Mouse (Mus musculus) kidney, adult 9 months (tissue): ENCODE measurements at regions not wholly inside any gene's neighbourhood (a gene's known extent, or its start where the extent isn't known, plus 50 kb on each side); places are given as distances from the start of the nearest gene placed in this dataset.
A peak's percentile ranks its signal among the peaks of the same experiment; 100 is the strongest.

ENCODE experiments used
- DNase-seq: peaks from one replicate; pipeline ENCODE4 v3.0.0; 2022

DNA sequence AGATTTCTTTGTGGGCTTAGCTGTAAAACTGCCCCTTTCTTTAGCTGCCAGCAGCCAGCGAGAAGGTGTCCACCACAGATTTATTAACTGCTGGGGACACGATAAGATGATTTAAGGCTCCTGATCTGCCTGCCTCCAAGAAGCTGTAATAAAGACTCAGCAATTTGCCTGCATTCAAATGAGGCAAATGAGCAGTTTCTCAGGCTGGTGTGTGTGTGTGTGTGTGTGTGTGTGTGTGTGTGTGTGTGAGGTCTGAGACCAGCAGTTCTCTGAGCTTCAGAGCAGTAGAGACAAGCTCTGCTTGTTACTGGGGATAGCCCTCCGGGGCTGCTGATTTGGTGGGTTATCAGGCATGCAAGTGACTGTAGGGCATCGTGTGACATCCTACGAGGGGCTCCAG lies 139.2 kb upstream of the Lrfn2 start:
- DNase-seq = no peak

DNA sequence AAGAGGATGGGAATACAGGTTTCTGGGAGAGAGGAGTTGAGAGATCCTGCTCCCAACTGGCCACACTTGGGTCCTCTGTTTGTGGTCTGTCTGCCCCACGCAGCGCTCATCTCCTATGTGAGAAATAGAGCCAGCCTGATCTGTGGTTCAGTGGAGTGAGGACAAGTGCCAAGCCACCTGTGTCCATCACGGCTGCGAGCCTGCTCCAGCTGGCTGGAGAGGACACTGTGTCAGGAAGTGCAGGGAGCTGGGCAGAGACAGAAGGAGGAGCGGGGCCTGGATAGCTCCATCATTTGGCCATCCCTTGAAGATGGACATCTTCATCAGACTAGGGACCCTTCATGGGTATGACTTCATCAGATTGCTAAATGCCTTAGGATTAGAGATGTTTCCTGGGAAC lies 136.4 kb upstream of the Lrfn2 start:
- DNase-seq = no peak

DNA sequence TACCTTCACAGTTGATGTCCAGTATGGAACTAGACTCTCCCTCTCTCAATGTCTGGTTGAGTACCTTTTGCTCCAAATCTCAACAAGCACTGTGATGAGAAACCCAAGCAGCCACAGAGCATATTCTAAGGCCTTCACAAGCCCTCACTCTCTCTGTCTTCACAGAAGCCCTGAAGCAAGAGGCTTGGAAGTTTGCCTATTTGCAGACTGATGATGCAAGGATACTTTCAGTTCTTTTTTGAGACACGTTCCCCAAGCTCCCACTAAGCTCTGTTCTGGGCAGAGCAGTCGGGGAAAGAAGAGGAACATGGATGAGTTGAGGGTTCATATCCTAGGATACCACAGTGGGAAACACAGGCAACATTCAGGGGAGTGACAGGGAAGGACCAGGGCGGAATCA lies 134.0 kb upstream of the Lrfn2 start:
- no peak for DNase-seq

DNA sequence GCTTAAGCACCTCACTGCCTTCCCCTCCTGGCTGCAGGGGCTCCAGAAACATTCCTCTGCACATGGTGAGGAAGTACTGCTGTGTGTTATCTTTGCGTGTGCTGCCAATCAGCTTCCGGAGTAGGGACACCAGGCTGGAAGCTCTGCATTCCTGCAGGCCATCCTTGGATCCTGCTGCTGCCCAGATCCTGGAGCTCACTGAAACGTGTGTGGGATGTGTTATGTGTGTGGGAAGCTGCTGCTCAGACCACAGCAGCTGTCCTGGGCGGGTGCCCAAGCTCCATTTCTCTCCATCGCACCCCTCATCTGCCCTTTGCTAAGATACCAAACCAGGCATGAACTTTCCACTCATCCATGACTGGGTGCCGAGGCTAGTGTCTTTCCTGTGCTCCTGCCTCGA lies 129.5 kb upstream of the Lrfn2 start:
- no peak for DNase-seq

DNA sequence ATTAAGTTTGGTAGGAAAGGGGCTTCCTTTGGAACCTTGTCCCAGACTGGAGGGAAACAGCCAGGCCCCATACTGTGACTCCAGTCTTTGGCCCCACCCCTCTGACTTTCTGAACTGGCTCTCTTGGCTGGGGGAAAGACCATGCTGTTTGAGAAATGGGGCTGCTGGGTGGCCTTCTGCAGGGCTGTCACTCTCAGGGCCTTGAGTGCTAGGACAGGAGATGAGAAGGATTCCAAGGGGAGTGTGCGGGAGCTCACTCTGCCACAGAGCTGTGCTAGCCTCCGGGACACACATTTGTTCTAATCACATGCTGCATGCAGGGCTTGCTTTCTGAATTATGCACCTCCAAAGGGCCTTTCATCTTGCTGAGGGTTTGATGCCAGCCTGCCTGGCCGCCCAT lies 124.3 kb upstream of the Lrfn2 start:
- DNase-seq = no peak

DNA sequence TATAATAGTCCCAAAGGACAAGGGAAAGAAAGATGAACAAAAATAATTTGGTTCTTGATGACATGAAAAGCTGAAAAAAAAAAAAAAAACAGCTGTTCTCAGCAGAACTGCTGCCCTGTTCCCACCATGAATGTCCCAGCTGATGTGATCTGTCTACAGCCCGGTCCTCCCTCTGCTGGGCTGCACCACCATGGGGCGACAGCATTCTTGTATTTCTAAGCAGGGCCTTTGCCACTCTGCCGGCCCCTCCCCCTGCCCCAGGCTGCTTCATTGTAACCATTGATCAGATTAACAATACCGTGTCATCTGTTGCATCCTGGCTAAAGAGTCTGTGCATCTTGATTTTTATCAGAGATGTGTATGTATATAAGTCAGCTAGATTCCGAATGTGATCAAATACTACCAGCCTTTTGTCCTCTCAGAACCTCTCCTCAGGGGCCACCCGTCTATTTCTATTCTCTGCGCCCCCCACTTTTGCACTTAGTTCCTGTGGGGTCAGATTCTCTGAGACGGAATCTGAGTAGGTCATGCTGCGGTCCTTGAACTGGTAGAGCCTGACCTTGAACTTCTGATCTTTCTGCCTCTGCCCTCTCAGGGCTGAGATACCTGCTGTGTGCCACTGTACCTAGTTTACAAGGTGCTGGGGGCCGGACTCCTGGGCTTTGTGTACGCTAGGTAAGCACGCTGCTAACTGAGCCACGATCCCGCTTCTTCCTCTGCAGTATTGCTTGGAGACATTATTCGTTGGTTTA lies 117.2 kb upstream of the Lrfn2 start:
- no peak for DNase-seq

DNA sequence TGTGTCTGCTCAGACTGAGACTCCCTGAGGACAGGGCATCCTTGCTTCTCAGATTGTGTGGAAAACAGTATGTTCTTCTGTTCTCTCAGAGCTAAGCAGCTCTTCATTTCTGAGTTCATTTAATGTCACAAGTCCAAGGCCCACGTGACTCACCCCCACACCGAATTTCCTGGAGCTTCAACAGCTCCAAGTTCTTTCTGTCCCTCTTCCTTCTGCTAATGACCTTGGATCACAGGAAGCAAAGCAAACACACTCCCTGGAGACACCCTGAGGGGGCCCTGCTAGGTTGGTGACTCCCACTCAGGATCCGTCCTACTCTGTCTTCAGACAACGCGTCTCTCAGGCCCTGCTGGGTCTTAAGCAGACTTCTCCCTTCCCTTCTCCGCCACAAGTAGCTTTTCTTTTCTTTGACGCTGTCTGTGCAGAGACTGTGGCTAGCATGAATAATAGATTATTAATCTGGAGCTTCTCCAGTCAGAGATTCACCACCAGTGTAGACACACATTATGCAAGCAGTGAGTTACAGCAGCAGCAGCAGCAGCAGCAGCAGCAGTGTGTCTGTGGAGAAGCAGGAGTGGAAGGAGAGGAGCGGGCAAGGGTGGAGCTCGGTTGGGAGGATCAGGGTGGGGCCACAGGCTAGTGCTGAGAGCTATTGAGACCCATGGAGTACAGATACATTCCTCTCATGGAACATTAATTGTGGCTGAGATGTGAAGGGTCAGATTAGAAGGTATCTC lies 115.4 kb upstream of the Lrfn2 start:
- DNase-seq = peak; percentile 20

DNA sequence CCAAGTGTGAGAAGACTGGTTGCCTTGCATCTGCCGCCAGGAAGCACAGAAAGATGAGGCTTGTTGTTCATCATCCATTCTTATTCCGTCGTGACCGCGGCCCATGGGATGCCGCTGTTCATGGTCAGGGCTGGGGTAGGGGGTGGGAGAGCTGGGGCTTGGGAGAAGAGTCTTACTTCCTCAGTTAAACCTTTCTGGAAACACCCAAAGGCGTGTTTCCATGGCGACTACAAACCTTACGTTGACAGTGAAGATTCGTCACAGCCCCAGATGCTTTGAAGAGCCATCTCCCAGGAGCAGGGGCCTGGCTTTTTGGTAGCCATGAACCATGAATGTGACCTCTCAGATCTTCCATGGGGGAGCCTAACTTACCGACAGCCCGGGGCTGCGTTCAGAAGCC lies 114.6 kb upstream of the Lrfn2 start:
- no peak for DNase-seq

DNA sequence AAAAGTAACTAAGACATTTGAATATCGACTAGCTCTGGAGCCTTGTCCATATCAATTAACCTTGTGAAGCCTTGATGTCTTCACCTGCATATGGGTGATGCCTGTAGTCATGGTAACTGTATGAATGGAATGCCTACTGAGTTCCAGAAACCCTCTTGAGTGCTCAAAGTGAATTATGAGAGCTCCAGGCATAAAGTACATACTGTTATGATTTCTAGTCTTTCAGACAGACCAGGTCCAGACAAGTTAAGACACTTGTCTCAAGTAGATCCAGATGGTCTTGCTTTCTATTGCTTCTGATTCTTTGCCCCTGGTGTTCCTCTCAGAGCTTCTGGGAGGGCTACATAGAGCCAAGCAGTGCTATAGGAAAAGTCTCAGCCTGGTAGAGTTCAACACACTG lies 112.5 kb upstream of the Lrfn2 start:
- DNase-seq = no peak

DNA sequence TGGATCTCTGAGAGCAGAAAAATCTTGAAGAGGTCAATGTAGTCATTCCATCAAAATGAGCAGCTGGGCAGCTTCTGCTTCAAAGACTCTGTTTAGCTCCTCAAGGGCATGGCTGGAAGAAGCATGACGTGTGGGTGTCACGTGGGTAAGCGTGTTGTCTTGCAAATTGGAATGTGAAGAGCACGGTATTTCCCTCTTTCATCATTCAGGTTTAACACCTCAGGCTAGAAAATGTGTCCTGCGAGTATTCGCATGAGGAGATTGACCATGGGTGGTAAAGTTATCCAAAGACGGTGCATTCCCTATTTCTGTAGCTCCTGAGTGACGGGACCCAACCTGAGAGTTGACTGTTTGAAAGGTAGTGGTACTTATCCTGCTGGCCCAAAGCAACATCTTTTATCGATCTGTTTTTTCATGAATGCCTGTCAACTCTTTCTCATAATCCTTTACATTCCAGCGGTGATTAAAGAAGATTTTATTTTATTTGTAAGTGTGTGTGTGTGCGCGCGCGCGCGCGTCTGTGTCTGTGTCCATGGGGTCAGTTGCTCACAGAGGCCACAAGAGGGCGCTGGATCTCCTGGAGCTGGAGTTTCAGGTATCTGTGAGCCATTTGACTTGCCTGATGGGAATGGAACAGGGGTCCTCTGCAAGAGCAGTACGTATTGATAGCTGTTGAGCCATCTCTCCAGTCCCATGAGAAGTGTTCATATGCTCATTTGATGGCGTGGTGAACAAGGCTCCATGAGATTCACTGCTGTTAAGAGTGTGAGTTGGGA lies 109.9 kb upstream of the Lrfn2 start:
- DNase-seq = no peak

DNA sequence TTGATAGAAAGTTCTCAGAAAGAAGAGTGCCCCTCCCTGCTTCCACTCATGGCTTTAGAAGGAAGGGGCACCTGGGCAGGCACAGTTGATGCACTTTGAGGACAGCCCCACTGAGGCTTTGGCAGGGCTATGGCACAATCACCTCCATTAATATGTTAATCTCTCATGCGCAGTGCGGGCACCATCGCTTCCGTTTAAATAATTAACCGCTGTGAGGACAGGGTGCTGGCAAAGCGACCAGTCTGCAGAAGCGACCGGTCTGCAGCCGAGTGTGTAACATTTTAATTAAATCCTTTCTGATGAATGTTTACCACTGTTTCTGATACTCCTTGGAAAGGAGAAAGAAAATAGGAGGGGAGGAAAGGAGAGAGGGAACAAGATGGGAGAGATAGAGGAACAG lies 108.3 kb upstream of the Lrfn2 start:
- peak; percentile 2 for DNase-seq

DNA sequence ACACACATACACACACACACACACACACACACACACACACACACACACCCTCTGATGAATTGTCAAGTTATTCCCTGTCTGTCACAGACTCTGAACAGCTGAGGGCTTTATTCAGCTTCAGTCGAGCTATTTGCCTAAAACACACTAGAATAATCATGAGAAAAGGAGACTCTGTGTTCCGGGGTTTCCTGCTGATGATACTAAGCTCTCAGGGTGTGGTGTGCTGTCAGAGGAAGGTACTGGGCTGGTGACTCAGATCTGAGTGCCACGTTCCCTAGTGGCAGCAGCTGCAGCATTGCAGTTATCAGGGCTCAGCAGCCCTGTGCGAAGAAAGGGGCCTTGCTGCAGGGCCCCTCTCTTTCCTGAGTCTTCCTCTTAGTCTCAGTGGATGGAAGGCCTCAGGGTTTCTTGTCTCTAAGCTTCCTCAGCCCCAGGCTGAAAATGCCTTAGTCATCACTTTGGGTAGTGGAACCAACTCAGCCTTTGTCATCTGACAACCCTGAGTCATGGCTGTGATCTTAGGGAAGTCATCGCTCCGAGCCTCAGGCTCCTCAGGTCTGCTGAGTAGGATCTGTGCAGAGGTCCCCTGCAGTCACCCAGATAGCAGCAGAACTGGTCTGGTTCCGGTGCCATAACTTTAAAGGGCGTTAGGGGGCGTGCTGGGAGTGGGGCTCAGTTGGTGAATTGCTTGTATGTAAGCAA lies 106.8 kb upstream of the Lrfn2 start:
- no peak for DNase-seq

DNA sequence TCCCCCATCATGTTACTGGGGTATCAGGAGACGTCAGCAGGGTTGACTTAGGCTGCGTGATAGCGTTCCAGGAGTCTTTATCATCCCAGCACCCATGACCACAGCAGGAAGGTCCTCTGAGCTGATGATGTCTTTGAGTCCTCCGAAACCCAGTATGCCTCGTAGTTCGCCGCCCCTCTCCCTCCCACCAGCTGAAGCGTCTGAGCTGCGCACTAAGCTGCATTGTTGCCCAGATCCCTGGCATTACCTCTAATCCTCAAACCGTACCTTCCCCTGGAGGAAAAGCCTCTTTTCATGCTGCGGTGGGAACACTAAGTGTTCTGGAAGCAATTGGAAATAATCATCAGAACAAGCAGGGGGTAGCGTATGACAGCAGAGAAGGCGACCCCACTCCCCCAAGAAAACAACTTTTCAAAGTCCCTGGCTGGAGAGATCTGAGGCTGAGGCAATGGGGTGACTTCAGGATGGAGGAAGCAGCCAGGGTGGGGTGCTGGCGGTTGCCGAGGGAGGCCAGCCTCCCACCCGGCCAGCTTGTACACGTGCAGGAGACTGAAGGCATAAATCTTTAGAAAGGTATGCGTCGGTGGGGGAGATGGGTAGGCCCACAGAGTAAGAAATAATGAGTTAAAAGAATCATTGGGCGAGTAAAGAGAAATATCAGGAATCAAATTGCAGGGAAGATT lies 93.7 kb upstream of the Lrfn2 start:
- DNase-seq = no peak

DNA sequence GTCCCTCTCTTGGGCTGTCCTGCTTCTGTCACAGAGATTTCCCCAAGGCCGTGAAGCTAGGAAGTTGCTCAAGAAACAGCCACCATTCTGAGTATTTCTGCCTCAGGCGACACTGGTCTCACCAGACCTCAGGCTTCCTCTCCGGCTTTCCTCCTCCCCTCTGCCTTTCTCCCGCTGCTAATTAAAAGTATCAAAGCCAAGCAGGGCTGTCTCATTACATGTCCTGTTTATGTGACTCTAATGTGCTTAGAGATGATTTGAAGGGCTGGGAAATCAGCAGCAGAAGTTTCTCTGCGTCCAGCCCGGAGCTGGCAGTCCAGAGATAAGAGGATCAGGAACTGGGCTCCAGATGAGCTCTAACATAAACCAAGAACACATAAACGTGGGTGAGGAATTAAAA lies 84.3 kb upstream of the Lrfn2 start:
- DNase-seq = no peak

DNA sequence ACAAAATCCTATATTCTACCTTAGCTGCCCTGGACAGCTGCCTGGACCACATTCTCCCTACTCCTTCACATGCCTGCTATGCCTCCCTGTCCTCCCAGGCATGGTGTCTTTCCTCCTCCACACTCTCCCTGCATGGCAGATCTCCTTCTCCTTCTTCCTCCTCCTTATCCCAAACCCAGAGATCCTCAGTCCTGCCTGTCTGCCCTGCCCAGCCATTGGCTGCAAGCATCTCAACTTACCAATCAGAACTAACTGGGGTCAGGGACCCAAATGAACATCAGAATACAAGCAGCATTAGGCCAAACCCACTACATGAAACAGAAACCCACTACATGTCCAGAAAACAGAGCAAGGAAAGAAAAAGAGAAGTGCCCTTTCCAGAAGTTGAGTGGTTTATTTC lies 81.3 kb upstream of the Lrfn2 start:
- no peak for DNase-seq

DNA sequence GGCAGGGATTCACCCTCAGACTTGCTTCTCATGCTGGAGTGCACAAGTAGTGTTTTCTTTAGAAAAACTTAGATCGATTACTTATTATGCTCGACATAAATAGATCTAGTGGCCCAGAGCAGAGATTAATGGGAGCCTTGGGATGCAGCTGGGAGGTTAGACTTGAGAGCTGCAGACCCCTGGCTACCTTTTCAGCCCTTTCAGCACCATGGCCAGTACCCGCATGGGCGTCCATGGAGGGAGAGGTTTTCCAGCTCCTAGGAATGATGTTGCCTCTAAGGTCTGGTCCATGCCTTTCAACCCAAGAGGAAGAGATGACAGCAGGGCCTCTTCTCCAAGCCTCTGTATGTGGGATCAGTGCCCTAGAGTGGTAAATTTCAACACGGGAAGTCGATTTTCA lies 73.3 kb upstream of the Lrfn2 start:
- no peak for DNase-seq

DNA sequence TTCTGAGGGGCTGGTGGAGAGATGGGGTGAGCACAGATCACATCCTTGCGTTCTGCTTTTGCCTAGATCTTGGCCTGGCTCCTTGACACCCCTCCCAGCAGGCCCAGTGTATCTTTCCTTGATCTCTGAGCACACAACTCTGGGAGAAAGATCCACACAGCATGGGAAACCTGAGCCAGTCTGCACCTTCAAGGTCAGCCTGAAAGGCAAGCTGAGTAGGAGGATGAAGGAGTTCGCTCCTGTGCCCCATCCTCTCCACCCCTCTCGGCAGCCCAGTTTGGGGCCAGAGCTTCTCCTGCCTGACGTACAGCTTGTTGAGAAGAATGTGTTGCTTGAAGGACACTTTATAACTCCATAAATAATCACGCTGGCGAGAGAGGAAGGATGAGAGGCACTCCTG lies 61.7 kb upstream of the Lrfn2 start:
- no peak for DNase-seq

DNA sequence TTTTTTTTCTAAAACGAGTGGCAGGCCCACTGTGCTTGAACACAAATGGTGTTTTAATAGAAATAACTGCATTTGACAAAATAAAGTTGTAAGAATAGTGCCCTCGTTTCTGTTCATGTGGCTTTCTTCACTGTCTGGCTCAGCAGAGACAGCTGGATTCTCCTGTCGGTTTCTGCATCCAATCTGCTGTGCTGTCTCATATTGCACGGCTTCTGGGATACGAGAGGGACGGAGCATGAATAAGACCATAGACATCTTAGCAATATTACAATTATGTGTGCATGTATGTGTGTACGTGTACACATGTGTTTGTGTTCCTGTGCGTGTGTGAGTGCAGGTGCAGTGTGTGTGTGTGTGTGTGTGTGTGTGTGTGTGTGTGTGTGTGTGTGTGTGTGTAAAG lies 54.7 kb upstream of the Lrfn2 start:
- DNase-seq = no peak

DNA sequence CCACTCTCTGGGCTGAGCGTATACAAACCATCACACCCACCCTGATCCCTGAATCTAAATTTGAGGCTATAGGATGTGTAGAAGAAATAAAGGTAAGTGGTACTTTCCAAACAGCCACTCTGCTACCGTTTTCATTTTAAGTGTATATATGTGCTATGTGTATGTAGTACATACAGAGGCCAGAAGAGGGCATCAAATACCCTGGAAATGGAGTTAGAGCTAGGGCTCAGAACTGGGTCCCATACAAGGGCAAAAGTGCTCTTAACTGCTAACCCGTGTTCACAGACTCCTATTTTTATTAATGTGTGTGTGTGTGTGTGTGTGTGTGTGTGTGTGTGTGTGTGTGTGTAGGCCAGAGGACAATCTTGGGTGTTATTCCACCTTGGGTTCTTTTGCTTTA lies 51.6 kb upstream of the Lrfn2 start:
- no peak for DNase-seq

DNA sequence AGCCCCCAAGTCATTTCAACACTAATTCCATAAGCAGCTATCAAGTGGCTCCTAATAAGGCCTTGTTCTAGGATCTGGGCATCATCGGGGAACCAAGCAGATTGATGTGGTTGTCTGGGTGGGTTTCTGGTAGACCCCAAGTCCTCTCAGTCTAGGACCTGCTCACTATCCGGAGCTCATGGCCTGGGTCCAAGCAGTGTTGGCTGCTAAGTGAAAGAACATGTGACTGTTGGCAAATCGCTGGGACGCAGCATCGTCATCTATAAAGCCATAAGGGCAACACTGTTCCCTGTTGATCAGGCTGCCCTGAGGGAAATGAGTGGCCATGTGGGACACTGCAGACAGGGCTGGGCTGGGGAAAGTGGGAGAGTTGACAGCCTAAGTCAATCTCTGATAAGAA lies 50.2 kb upstream of the Lrfn2 start:
- no peak for DNase-seq
